Mouse (Mus musculus) layer of hippocampus, postnatal 25 days (tissue): Measurements from ENCODE around the gene Fgd6. TPM values are rescaled to one million over a fixed set of nuclear protein-coding genes. Genes with fewer than 3 reads are reported as not detected.
A peak's percentile ranks its signal among the peaks of the same experiment; 100 is the strongest.

Source experiments
- DNase-seq, 2 experiments: peaks; one replicate each; pipeline ENCODE4 v3.0.0; 2022; ENCODE audit warnings: mixed read lengths in 2 of 2, low spot score in 1 of 2; ENCODE audit errors: extremely low spot score in 1 of 2
- total RNA-seq, 2 experiments: library from RNA; stranded (reverse); gene quantifications; 2 replicates each; pipeline ENCODE4 v1.2.3; 2021

Fgd6 gene
- total RNA-seq, 2 experiments from 2014 or later = 9.1 to 9.4 TPM

DNA sequence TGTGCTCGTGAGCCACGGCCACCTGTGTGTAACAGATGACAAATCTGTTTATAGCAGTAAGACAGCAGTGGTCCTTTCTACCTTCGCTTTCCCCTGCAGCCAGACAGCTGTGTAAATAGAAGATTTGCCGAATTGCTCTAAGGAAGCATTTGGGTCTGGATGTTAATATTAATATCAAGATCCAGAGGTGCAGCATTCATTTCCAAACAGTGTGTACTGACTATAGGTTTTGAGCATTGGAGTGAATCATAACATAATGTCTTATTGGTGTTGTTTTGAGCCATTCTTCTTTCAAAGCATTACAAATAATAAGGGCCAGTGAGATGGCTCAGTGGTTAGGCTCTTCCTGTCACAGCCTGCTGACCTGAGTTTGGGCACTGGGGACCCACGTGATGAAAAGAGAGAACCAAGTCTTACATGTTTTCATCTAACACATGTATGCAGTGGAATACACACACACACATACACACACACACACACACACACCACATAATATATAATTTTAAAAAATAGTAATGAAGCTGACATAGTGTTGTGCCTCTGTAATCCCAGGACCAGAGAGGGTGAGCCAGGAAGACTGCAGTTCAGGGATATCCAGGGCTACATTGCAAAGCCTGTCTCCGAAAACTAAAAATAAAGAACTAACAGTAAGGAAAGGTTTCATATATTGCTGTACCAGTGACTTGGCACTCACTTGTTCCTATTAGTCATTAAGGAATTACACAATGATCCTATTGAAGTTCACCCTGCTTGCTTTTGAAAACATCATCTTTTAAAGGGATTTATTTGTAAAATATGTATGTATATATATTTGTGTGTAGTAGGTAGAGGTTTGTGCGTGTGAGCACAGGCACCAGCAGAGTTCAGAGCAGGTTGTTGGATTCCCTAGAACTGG, 2.8 kb downstream of the Fgd6 start:
- DNase-seq = no peak

DNA sequence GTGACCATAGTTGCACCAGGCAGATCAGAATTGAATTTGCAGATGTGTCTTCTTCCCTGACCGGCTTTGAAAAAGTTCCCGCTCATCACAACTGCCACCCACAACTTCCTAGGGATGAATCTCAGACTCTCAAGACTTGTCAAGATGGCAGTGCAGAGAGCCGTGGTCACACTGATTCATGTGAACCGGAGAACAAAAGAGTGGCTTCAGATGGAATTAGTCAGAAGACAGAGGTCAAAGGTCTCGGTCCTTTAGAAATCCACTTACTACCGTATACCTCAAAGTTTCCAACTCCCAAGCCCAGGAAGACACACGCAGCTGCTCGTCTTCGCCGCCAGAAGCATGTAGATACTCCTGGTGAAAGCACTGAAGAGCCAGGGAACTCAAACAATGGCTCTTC, 8.1 kb downstream of the Fgd6 start:
- no peak for DNase-seq

DNA sequence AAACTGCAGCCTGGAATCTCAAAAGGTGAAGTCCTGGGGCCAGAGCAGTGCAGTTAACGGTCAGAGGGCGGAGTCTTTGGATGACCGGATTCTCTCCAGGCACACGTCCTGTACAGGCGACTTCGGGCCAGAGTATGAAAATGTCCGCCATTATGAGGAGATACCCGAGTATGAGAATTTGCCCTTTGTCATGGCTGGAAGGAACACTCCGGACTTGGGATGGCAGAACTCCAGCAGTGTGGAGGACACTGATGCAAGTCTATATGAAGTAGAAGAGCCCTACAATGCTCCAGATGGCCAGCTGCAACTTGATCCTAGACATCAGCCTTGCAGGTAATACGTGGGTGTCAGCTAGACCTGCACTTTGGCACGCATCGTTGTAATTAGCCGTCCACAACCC, 9.5 kb downstream of the Fgd6 start:
- DNase-seq = no peak

DNA sequence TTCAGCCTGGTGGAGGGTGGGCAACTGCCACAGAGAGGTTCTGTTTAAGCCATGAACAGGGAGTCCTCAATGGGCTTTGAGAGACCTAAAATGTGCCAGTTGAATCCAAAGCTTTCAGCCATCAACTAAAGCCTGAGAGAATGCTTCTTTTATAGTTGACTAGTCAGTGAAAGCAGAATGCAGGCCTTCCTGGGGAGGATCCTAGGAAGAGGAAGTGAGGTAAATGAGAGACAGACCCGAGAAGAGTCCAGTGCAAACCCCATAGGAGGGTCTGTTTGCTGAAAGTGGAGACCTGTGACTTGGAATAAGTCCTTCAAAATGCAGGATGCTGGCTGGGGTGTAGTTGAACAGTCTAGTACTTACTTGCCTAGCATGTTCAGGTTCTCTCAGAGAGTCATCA, 11.2 kb downstream of the Fgd6 start:
- no peak for DNase-seq

DNA sequence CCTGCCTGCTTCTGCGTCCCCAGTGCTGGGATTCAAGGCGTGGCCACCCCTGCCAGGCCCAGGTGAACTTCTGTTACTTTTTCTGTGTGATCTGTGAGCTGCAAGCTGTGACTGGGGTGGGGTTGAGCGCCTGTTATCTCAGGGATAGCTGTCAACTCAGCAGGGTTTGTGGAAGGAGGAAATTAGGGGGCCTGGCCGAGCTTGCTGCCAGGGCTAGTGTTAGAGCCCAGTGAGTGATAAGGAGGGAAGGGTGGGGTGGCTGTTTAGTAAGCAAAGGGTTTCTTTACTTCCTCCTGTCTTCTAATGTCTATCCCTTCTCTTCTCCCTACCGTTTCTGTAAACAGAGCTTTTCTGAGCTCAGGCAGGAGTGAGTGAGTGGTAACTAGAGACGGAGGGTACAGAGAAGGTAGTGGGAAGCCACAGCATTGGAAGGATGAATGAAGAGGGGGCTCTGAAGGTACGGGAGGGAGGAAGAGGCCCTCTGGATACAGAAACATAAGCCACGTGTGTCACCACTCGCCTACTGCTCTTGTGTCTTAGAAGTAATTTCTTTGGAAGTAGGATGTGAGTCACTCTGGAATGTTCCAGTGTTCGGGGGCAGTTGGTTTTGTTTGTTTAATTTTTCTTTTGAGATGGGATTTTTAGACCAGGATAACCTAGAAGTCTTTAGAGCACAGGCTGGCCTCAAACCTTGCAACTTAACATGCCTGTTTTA, 12.2 kb downstream of the Fgd6 start:
- DNase-seq = no peak

DNA sequence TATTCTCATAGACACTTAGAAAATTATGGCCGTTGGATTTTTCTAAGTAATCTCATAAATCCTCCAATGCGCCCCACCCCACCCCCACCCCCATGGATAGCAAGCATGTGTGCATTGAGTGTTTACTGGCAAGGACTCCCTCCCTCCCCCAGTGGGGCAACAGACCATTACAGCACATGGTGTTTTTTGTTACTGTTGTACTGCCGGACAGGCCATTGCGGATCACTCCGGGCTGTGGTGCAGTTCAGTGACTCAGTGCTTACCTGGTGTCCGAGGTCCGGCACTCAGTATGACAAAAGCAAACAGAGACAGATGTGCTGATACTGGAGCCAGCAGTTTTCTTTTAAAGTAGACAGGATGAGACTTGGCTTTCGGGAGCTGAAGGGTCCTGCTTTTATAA, 13.3 kb downstream of the Fgd6 start:
- DNase-seq = no peak

DNA sequence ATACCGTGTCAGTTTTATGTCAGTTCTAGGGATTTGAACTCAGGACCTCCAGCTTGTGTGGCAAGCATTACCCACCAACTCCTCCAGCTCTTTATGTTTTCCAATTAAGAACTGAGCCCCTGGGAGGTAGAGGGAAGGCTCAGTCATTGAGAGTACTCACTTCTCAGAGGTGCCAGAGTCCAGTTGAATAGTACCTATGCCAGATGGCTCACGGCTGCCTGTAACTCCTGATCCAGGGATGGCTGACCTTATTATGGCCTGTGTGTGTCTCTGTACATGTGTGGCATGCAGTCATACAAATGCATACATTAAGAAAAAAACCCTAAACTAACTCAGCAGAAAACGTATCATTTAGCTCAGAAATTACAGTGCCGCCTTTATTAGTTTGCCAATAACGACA, 14.9 kb downstream of the Fgd6 start:
- no peak for DNase-seq

DNA sequence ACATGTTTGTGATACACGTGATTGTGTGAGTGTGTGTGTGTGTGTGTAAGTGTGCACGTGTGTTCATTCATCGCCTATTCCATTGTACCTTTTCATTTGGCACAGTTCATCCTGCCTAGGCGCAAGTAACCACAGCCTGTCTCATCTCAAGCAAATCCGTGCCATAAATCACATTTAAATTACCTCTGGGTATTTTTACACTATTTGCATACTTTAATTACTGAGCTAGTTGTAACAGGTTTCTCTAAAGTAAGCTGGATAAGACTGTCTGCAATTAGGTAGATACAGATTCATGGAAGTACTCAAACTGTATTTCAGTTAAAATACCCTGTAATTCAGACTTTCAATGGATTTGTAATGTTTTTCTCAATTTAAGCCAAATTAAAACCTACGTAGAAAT, 20.7 kb downstream of the Fgd6 start:
- DNase-seq = no peak

DNA sequence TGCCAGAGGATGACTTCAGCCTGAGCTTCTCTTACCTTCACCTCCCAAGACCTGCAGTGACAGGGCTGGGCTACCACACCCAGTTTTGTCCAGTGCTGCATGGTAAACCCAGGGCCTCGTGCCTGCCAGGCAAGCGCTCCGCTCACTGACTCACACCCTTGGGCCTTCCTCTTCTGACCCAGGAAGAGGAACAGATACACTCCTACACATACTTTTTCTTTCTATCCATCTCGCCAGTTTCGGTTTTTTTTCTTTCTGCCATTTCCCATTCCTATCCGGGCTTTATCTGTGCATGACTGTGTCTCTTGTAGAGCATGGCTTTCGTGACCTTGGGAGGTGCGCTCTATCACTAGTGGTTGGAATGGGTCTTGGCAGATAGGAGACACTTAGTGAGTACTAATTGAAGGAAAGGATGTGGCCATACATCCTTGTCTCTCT, 23.8 kb downstream of the Fgd6 start:
- DNase-seq = no peak

DNA sequence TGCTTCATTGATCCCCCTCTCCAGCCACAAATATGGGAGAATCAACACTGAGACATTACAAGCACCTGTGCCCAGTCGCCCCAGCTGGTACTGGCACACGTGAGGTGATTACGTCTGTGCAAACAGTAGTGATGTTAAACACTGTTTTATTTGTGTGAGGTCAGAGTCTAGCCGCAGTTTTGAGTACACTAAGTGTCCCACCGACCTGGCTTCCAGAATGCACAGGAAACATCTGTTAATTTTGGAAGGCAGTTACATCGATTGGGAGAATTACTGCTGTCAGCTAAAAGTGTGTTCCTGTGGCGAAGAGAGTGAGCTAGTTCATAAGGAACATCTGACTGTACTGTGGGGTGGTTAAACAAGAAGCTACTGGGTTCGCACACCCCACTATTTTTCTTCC, 24.4 kb downstream of the Fgd6 start:
- no peak for DNase-seq

DNA sequence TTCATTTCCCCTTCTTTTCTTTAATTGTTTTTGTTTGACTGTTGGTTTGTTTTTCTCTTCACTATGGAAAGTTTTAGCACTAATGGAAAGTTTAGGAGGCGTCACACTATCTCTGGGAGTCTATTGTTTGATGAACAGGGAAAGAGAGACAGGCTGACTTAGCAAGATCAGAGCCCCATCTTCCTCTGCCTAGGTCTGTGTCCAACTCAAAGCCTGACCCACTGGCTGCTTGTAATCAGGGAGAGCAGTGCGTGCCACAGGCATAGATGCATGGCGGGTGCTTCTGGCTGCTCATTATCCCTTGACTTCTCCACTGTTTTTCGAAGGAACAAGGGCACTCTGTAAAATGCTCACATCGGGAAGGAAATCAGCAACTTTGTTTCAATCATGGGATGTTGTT, 26.6 kb downstream of the Fgd6 start:
- no peak for DNase-seq

DNA sequence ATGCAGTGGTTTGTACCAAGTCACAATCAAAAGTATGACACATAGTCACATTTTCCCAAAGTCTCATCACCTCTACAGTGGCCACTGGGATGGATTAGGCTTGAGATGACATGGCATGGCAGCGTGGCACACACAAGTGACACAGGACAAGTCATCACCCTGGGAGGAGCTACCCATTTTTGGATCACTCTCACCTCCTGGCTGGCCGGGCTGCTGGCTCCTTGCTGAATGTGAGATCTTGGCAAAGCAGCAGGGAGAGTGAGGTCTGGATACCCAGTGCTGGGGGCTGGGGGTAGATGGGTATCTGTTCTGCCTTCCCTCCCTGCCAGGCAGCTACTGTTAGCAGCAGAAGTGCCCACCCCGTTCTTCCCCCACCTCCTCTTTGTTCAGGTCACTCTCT, 31.1 kb downstream of the Fgd6 start:
- DNase-seq = no peak

DNA sequence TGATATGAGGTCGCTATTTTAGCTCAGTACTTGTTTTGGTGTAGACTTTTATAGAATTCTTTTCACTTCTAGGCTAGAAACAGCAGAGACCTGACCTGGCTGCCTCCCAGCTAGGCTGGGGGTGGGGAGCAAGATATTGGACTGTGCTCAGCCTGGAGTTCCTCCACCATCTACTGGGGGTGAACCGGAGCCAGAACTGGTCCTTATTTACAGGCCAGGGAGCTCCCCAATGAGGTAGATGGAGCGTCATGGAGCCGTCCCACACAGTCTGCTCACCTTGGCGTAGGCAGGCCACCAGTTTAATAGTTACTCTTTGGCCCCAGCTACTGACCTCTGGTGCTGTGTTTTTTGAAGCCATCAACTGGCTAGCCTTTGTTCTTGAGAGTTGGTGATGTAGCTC, 32.9 kb downstream of the Fgd6 start:
- peak in 1 of 2 experiments; percentile 26 for DNase-seq

DNA sequence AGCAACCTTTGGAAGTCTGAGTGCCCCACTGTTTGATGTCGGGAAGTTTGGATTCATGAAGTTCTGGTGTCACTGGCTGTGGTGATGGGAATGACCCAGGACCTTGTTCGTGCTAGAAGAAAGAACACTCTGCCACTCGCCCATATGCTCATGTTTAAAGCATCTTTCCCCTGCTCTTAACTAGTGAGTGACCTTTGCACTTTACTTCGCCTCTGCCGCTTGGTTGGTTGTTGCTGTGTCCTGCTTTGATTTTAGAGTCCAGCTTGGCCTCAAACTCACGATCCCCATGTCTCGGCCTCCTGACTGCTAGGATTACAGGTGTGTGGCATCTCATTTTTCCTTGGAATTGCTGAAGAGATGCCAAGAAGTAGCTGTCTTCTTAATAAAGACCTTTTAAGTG, 35.8 kb downstream of the Fgd6 start:
- no peak for DNase-seq

DNA sequence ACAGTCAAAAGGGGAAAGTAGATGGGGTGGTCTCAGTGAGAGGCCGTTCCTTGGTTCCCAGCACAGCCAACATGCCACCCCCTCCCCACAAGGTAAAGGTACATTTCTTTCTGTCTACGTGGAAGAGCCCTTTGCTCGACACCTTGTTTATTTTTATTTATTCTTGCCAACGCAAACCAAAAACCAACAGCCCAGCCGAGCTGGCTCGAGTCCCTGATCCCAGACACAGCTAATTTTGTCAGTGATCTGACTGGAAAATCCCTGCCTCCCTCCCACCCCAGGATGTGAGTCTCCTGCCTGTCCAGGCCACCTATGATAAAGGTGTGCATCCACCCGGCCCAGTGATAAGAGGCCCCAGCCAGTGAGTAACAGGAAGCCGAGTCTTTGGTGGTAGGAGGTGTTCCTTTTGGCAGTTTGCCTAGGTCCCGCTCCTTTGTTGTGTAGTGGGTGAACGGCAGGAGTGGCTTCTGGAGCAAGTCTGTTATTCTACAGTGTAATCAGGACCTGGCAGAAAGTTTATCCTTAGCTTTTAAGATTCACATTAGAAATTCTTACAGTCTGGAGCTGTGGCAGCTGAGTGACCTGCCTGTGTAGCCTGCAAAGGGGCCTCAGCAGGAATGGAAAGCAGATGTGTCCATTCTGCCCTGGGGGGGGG, 36.6 kb downstream of the Fgd6 start:
- no peak for DNase-seq

DNA sequence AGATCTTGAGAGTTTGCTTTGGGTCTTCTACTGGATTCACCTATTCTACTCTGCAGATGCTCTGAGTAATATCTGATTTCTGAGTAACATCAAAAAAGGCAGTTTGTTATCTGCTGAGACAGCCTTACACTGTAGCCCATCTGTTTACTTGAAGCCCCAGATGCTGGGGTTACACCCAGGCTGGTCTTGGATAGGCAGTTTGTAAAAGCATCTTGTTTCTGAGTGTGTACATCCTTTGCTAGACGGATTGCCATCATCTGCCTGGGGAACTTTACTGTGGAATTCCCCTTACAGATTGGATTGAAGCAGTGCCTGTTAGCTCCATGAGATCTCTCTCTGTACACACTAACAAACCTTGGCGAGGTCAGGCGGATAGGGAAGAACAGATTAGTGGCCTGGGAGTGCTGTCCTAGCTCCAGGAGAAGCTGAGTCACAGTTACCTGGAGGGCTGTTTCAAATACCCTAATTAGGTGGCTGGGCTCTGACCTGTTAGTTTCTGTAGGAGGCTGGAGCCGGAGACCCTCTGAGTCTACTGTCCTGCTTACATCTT, 37.2 kb downstream of the Fgd6 start:
- no peak for DNase-seq

DNA sequence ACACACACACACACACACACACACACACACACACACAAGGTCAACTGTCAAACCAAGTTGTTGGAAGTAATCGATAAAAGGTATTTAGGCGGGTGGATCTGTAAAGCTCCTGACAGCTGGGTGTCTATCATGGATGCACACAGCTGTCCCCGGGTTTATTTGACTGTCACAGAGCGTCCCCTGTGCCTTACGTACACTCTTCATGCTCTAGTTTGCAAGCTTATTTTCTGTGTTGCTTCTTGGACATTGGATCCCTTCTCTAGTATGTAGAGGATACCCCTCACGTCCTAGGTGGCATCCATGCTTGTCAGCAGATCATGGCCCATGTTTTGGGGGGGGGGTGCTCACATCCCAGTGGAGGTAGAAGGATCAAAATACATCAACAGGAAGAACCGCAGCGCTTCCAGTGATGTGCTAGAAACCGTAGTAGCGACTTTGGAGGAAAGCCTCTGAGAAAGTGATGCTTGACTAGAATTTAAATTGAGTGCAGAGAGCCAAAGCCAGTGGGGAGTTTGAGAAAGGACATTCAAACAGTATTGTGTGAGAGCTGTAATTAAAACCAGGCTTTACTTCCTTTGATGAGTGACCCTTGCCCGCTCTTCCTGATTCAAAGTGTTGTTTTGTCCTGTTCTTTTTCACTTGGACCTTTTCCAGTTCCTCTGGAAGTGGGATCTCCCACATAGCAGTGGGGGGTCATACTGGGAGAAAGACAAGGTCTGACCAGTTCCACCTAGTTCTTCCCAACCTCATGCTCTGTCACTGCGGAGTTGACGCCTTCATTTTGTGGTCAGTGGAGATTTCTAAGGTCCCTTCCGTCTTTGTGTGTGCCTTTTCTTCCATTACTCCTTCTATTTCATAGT, 41.4 kb downstream of the Fgd6 start:
- DNase-seq = no peak

DNA sequence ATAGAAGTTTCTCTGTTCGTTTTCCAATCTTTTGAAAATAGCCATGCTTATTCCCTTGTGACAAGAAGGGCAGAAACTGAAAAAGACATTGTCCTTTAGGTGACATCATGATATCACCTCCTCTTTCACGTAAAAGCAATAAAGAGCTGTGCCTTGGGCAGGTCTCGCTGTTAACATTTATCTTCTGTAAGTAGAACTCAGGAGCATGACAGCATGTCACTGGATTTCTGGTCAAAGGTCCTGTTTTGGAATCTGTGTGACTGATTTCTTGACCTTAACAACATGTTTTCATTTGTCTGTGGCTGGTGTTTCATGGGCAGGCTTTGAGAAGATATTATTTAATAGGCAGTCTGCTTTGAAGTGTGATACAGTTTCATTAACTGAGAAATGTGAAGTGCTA, 44.9 kb downstream of the Fgd6 start:
- no peak for DNase-seq

DNA sequence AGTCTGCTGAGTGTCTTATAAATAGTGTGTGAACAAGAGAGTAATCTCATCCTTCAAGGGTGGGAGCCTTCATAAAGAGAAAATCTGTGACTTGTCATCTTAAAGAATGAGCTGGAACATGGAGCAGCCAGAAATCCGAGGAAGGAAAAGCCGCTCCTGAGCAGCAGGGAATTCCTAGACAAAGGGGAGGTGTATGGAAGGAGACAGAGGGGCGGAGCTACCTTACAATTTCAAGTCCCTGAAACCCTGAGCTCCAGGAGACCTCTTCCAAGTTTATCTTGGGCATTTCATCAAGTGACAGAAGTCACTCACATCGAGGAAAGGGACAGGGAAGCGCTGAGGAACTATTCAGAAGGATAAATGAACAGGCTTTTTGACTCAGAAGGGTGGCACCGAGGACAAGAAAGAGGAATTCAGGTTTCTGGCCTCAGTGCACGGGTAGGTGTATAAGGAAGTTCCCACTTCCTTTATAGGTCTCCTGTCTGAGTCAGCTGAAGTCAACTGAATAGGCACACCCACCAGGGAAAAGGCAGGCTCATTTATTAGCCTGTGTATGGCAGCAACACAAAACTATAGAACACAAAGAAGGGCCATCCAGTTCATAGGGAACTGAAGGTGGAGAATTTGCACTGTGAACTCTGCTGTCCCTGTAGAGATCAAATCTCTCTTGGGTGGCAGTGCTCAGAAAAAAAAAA, 46.4 kb downstream of the Fgd6 start:
- no peak for DNase-seq

DNA sequence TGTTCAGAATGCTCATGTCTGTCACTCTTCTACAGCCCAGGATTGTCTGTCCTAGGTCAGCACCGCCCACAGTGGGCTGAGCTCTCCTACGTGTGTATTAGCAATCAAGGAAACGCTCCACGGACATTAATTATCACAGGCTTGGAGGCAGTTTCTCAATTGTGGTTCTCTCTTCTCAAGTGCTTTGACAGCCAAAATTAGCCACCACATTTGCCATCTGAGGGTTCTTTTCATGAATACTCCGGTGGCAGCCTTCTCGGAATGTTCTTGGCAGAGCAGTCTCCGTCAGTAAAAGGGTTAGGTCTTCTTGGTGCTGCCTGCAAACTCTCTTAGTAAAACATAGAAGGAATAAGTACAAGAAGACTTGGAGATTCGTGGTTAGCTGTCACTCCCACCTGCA, 50.5 kb downstream of the Fgd6 start:
- DNase-seq = no peak
